Mouse (Mus musculus) lung, postnatal 36 days (tissue): ENCODE results near the gene Lmntd1.
"Not testable (repeated sequence)": the region's sequence is repeated elsewhere in the genome, so short reads cannot be mapped to it uniquely, and the experiment has no call there.

Experiments
- DNase-seq: peaks from one replicate; pipeline ENCODE4 v3.0.0; 2022; ENCODE audit warnings: mixed read lengths

Lmntd1 gene

GRCm38 (mm10) chr6:145339956-145340656 is 274.0 kb downstream of the Lmntd1 start:
- peak; percentile 93 for DNase-seq

- DNase-seq = peak; percentile 49
These were observed 275.4 kb downstream of the Lmntd1 start for GRCm38 (mm10) chr6:145338571-145339294.

- DNase-seq = not testable (repeated sequence)
These were observed 276.6 kb downstream of the Lmntd1 start for GRCm38 (mm10) chr6:145337521-145337920.

GRCm38 (mm10) chr6:145335876-145336768 is 278.0 kb downstream of the Lmntd1 start:
- no peak for DNase-seq

- DNase-seq = no peak
These were observed 279.9 kb downstream of the Lmntd1 start for GRCm38 (mm10) chr6:145334211-145334610.

GRCm38 (mm10) chr6:145326141-145326806 is 287.8 kb downstream of the Lmntd1 start:
- DNase-seq = no peak

GRCm38 (mm10) chr6:145325095-145325494 is 289.0 kb downstream of the Lmntd1 start:
- no peak for DNase-seq

GRCm38 (mm10) chr6:145324470-145324869 is 289.6 kb downstream of the Lmntd1 start:
- DNase-seq = peak; percentile 51

- no peak for DNase-seq
These were observed 291.9 kb downstream of the Lmntd1 start for GRCm38 (mm10) chr6:145322246-145322645.

- DNase-seq = no peak
These were observed 294.0 kb downstream of the Lmntd1 start for GRCm38 (mm10) chr6:145320156-145320555.
